12 mouse cellular contexts compared by ENCODE assay signal in the genomic region with DNA sequence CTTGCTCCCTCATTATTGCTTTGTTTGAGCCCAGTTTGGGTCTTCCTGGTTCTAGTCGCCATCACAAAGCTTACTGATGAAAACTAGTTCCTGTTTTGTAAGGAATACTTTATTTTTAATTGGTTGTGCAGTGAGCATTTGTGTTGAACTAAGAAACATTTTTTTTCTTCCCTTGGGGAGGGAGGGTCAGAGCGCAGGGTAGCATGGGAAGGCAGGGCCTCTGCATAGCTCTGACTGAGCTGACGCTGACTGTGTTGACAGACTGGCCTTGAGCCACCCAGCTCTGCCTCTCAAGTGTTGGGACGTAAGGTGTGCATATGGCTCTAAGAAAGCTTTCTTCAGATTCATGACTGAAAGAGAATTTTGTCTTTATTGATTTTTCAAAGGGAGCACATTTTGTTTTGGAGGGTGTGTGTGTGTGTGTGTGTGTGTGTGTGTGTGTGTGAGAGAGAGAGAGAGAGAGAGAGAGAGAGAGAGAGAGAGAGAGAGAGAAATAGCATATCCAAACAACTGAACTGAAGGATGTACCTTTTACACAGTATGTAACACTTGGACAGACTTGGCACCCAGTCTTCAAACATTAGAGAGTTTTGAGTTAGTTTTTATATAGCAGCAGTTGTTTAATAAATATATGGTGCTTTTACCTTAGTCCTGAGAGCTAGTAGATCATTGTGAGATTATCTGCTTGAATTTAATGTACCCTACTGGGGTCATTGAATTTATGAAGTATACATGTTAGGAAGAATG. TPM values are rescaled to one million over a fixed set of nuclear protein-coding genes. Genes with fewer than 3 reads are reported as not detected.
DNase-seq lines count a peak whose midpoint lies in the region; ATAC-seq and TF ChIP-seq lines count a peak whose summit lies in the region.
"Had no signal": no experiment of that assay in that cellular context is flagged by ENCODE, and none has a peak within 500 bp of the region (broad histone marks: within the 10 kb centered on the region; RNA-seq: fewer than 3 reads in every experiment).

No protein-coding gene starts in this region.

- no peaks in the 10 kb centered on the region for H3K9me3 ChIP-seq in embryonic facial prominence, embryonic 14.5 days (ENCODE audit: control insufficient read depth, low read length)
- no peaks in the 10 kb centered on the region for H3K9me3 ChIP-seq in embryonic facial prominence, embryonic 10.5 days
- H3K9me3 ChIP-seq in lung, postnatal 0 days (ENCODE audit: low read length), result no peaks in the 10 kb centered on the region

- H3K4me2 ChIP-seq in embryonic facial prominence, embryonic 14.5 days (ENCODE audit: low read depth, low read length), result no peak overlapping the region
- H3K4me2 ChIP-seq in lung, postnatal 0 days (replicated peaks; ENCODE audit: low read depth, low read length), result no peak overlapping the region

- H3K27me3 ChIP-seq in embryonic facial prominence, embryonic 14.5 days (replicated peaks; ENCODE audit: control insufficient read depth, insufficient read depth, low read length), result no peaks in the 10 kb centered on the region
- H3K27me3 ChIP-seq in embryonic facial prominence, embryonic 10.5 days (replicated peaks; ENCODE audit: low read depth, poor library complexity, severe bottlenecking), result no peaks in the 10 kb centered on the region
- H3K27me3 ChIP-seq in lung, postnatal 0 days (replicated peaks; ENCODE audit: insufficient read depth, low read length), result no peaks in the 10 kb centered on the region

- DNase-seq in embryonic facial prominence, embryonic 14.5 days (ENCODE audit: low spot score), result peak; percentile 27
- DNase-seq in embryonic facial prominence, embryonic 10.5 days (ENCODE audit: low spot score), result no peak
- peak; percentile 31 for DNase-seq in urinary bladder, postnatal 14 days (ENCODE audit: low spot score)
- DNase-seq in urinary bladder, postnatal 10 days (ENCODE audit: low spot score), result no peak
- peak; percentile 89 for DNase-seq in lung, postnatal 0 days (ENCODE audit: low spot score)
- DNase-seq in left cerebral cortex, postnatal 36 days (ENCODE audit: low spot score in 2 of 2), result no peak
- no peak for DNase-seq in layer of hippocampus, adult 9-11 months
- DNase-seq in spleen, postnatal 4 days (ENCODE audit: low spot score in 2 of 2), result no peak
- DNase-seq: gastrocnemius, postnatal 10 days; thymus, postnatal 4 days had no signal

- intact Hi-C loops in left cerebral cortex, postnatal 36 days (cut with DNase I), result no loop called here

- no peak for TF ChIP-seq EP300 in lung, postnatal 0 days (IDR thresholded peaks at IDR 0.05)

- peaks cover 5% of the 10 kb centered on the region for H3K36me3 ChIP-seq in embryonic facial prominence, embryonic 14.5 days (ENCODE audit: control insufficient read depth, insufficient read depth, low read length)
- H3K36me3 ChIP-seq in embryonic facial prominence, embryonic 10.5 days (replicated peaks), result peaks cover 25% of the 10 kb centered on the region
- H3K36me3 ChIP-seq in lung, postnatal 0 days (ENCODE audit: insufficient read depth, low read length), result no peaks in the 10 kb centered on the region; the same call in 1 of the 2 replicates

- WGBS in embryonic facial prominence, embryonic 14.5 days, result 59% methylated on average over 4 of the region's 4 CpGs
- 65% methylated on average over 4 of the region's 4 CpGs for WGBS in embryonic facial prominence, embryonic 10.5 days
- WGBS in lung, postnatal 0 days, result 42% methylated on average over 4 of the region's 4 CpGs

- no peak overlapping the region for H3K27ac ChIP-seq in embryonic facial prominence, embryonic 14.5 days (replicated peaks; ENCODE audit: low read depth, low read length)
- no peak overlapping the region for H3K27ac ChIP-seq in embryonic facial prominence, embryonic 10.5 days (replicated peaks)
- peak overlapping the region; percentile 57 for H3K27ac ChIP-seq in lung, postnatal 0 days (ENCODE audit: low read length)
- H3K27ac ChIP-seq: hindbrain, postnatal 0 days; layer of hippocampus, adult 2 months had no signal

- H3K4me3 ChIP-seq in embryonic facial prominence, embryonic 14.5 days (ENCODE audit: low read depth, low read length), result no peak overlapping the region
- H3K4me3 ChIP-seq in embryonic facial prominence, embryonic 10.5 days, result no peak overlapping the region
- no peak overlapping the region for H3K4me3 ChIP-seq in lung, postnatal 0 days (ENCODE audit: low read depth, low read length)
- H3K4me3 ChIP-seq: layer of hippocampus, adult 2 months had no signal

- ATAC-seq in embryonic facial prominence, embryonic 14.5 days (ENCODE audit: low read depth), result peak; percentile 82; the same call in 1 of the 2 replicates
- peak; percentile 100 for ATAC-seq in lung, postnatal 0 days
- ATAC-seq: hindbrain, postnatal 0 days had no signal

- no peak for TF ChIP-seq CTCF in lung, postnatal 0 days (IDR thresholded peaks at IDR 0.05)

- no peak overlapping the region for H3K9ac ChIP-seq in embryonic facial prominence, embryonic 14.5 days (ENCODE audit: low read depth, low read length)
- H3K9ac ChIP-seq in lung, postnatal 0 days (replicated peaks; ENCODE audit: low read depth), result no peak overlapping the region

- H3K4me1 ChIP-seq in embryonic facial prominence, embryonic 14.5 days (ENCODE audit: control insufficient read depth, insufficient read depth, low read length), result no peaks in the 10 kb centered on the region
- H3K4me1 ChIP-seq in embryonic facial prominence, embryonic 10.5 days, result peaks cover 5% of the 10 kb centered on the region; the same call in 1 of the 2 replicates
- H3K4me1 ChIP-seq in lung, postnatal 0 days (ENCODE audit: insufficient read depth, low read depth, low read length), result no peaks in the 10 kb centered on the region

RNA-seq across cellular contexts. Expression of a gene that starts 30.0 kb away (rescaled TPM):
- polyA plus RNA-seq in embryonic facial prominence, embryonic 14.5 days (2014; fragmentation: Nextera tagmentation; extraction: Ambion mirVana), result 57.5 and 60.1 TPM in 2 replicates
- polyA plus RNA-seq in embryonic facial prominence, embryonic 10.5 days (2016; fragmentation: Nextera tagmentation; extraction: Ambion mirVana), result 59.7 and 60.9 TPM in 2 replicates
- polyA plus RNA-seq in lung, postnatal 0 days (2015; fragmentation: Nextera tagmentation; extraction: Ambion mirVana), result 77.8 and 79.6 TPM in 2 replicates
- 100 to 1,000 TPM in 1 of 2 experiments, 10 to 100 TPM in 1; 67.8 to 105 TPM for total RNA-seq in left cerebral cortex, postnatal 36 days (2021)

RNA-seq across cellular contexts. Expression of a gene that starts 59.7 kb away (rescaled TPM):
- polyA plus RNA-seq in embryonic facial prominence, embryonic 14.5 days (2014; fragmentation: Nextera tagmentation; extraction: Ambion mirVana), result 0.35 and 0.45 TPM in 2 replicates
- polyA plus RNA-seq in embryonic facial prominence, embryonic 10.5 days (2016; fragmentation: Nextera tagmentation; extraction: Ambion mirVana), result 0.06 and 0.09 TPM in 2 replicates
- 0.24 and 0.31 TPM in 2 replicates for polyA plus RNA-seq in lung, postnatal 0 days (2015; fragmentation: Nextera tagmentation; extraction: Ambion mirVana)
- total RNA-seq in left cerebral cortex, postnatal 36 days (2021), result 1 to 10 TPM; 4.8 to 7.0 TPM

Comparison
In these comparisons a context has a peak if more than half of its experiments do, and no peak if none do; other contexts are left out.
1. DNase-seq: peak in embryonic facial prominence, embryonic 14.5 days (single experiment), urinary bladder, postnatal 14 days (single experiment) and lung, postnatal 0 days (single experiment); none in embryonic facial prominence, embryonic 10.5 days (single experiment), urinary bladder, postnatal 10 days (single experiment), left cerebral cortex, postnatal 36 days (0 of 2), layer of hippocampus, adult 9-11 months (single experiment) and spleen, postnatal 4 days (0 of 2).